Mouse (Mus musculus) heart, embryonic 11.5 days (tissue): ENCODE data around the gene Egr4. TPM values are rescaled to one million over a fixed set of nuclear protein-coding genes. Genes with fewer than 3 reads are reported as not detected.

Source experiments
- ATAC-seq: fragments of 200-750 bp; cut with Nextera tagmentation; replicated peaks from 2 replicates; pipeline ENCODE4 v1.8.0; 2017; ENCODE audit warnings: moderate library complexity; ENCODE audit not compliant: insufficient number of reproducible peaks, low FRiP score, low TSS enrichment
- H3K27ac ChIP-seq: fragments of 300-500 bp; sonication (generic); 2 replicates; pipeline ENCODE4 v1.5.1; 2014; ENCODE audit warnings: mild to moderate bottlenecking, low read depth, low read length
- H3K27me3 ChIP-seq: fragments of 300-500 bp; sonication (generic); 2 replicates; pipeline ENCODE4 v1.6.1; 2014; ENCODE audit warnings: mild to moderate bottlenecking, low read length, mixed read lengths; ENCODE audit not compliant: control insufficient read depth, insufficient read depth
- H3K36me3 ChIP-seq: fragments of 300-500 bp; sonication (generic); 2 replicates; pipeline ENCODE4 v1.6.1; 2014; ENCODE audit warnings: mild to moderate bottlenecking, low read length, moderate library complexity, mixed read lengths; ENCODE audit not compliant: control insufficient read depth, insufficient read depth
- H3K4me1 ChIP-seq: fragments of 300-500 bp; sonication (generic); 2 replicates; pipeline ENCODE4 v1.6.1; 2014; ENCODE audit warnings: low read length; ENCODE audit not compliant: control insufficient read depth, insufficient read depth
- H3K4me2 ChIP-seq: fragments of 300-500 bp; sonication (generic); 2 replicates; pipeline ENCODE4 v1.6.1; 2014; ENCODE audit warnings: mild to moderate bottlenecking, moderate library complexity
- H3K4me3 ChIP-seq: fragments of 300-500 bp; sonication (generic); 2 replicates; pipeline ENCODE4 v1.5.1; 2014; ENCODE audit warnings: low read depth, low read length
- H3K9ac ChIP-seq: fragments of 300-500 bp; sonication (generic); 2 replicates; pipeline ENCODE4 v1.6.1; 2014; ENCODE audit warnings: mild to moderate bottlenecking, low read depth, low read length, moderate library complexity
- H3K9me3 ChIP-seq: fragments of 300-500 bp; sonication (generic); replicated peaks from 2 replicates; pipeline ENCODE4 v1.6.1; 2016; ENCODE audit warnings: low read length; ENCODE audit not compliant: control insufficient read depth
- WGBS: fragments of 180-500 bp; shearing (Covaris S2); extraction: QIAGEN DNeasy Blood & Tissue Kit; methylation state at CpG from one replicate; pipeline ENCODE4 v1.1.7; 2014; ENCODE audit not compliant: insufficient replicate concordance; 5-methylcytosine and 5-hydroxymethylcytosine counted together
- polyA plus RNA-seq: library from polyadenylated mRNA; unstranded; fragments of >200 nt; fragmentation: Nextera tagmentation; extraction: Ambion mirVana; gene quantifications from 2 replicates; pipeline ENCODE4 v1.2.1, GENCODE M21; 2014

The Egr4 gene
- polyA plus RNA-seq, 1 experiment from 2014 or later, result not detected

- H3K9ac ChIP-seq, result peak overlapping the region; percentile 56; the same call in 1 of the 2 replicates
- peaks cover 58% of the 10 kb centered on the region for H3K27me3 ChIP-seq
- H3K27ac ChIP-seq, result no peak overlapping the region
- H3K36me3 ChIP-seq, result no peaks in the 10 kb centered on the region
- WGBS, result 2% methylated on average over 29 of the region's 37 CpGs
- peak overlapping the region; percentile 98 for H3K4me2 ChIP-seq
- no peaks in the 10 kb centered on the region for H3K9me3 ChIP-seq
- peak overlapping the region; percentile 73 for H3K4me3 ChIP-seq
- ATAC-seq, result peak; percentile 39
- peaks cover 5% of the 10 kb centered on the region; the same call in 1 of the 2 replicates for H3K4me1 ChIP-seq
Observed at GRCm38 (mm10) chr6:85502103-85502910, 11.1 kb downstream of the Egr4 start.

GRCm38 (mm10) chr6:85501571-85502102 lies 11.8 kb downstream of the Egr4 start:
- Histone ChIP-seq H3K9me3 (no peaks in the 10 kb centered on the region), H3K9ac (no peak overlapping the region), H3K4me2 (no peak overlapping the region), H3K27ac (no peak overlapping the region), H3K4me3 (no peak overlapping the region), H3K27me3 (peaks cover 58% of the 10 kb centered on the region), H3K36me3 (no peaks in the 10 kb centered on the region), H3K4me1 (peaks cover 5% of the 10 kb centered on the region; the same call in 1 of the 2 replicates)
- no peak for ATAC-seq
- WGBS, result 18% methylated on average over 6 of the region's 6 CpGs

- no peak for ATAC-seq
- no peaks in the 10 kb centered on the region for H3K9me3 ChIP-seq
- H3K4me3 ChIP-seq, result no peak overlapping the region
- 62% methylated on average over 1 of the region's 1 CpGs for WGBS
- no peak overlapping the region for H3K4me2 ChIP-seq
- peaks cover 5% of the 10 kb centered on the region; the same call in 1 of the 2 replicates for H3K4me1 ChIP-seq
- no peak overlapping the region for H3K9ac ChIP-seq
- peaks cover 53% of the 10 kb centered on the region for H3K27me3 ChIP-seq
- H3K27ac ChIP-seq, result no peak overlapping the region
- no peaks in the 10 kb centered on the region for H3K36me3 ChIP-seq
Observed at GRCm38 (mm10) chr6:85500416-85500815, 13.0 kb downstream of the Egr4 start.

DNA sequence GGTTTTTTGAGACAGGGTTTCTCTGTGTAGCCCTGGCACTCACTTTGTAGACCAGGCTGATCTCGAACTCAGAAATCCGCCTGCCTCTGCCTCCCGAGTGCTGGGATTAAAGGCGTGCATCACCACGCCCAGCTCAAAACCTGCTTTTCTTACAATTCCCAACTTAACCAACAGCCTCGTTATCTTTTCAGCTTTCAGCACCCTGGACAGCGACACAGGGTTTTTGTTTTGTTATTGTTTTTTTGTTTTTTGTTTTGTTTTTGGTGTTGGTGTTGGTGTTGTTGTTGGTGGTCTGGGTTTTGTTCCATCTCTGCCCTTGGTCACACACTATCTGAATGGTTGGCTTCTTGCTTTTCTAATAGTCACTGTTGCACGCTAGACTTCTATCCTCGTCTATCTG lies 15.2 kb downstream of the Egr4 start:
- H3K4me1 ChIP-seq, result peaks cover 5% of the 10 kb centered on the region; the same call in 1 of the 2 replicates
- no peak overlapping the region for H3K4me2 ChIP-seq
- no peak overlapping the region for H3K27ac ChIP-seq
- 51% methylated on average over 9 of the region's 9 CpGs for WGBS
- H3K4me3 ChIP-seq, result no peak overlapping the region
- peaks cover 32% of the 10 kb centered on the region for H3K27me3 ChIP-seq
- ATAC-seq, result no peak
- no peaks in the 10 kb centered on the region for H3K36me3 ChIP-seq
- H3K9ac ChIP-seq, result no peak overlapping the region
- H3K9me3 ChIP-seq, result no peaks in the 10 kb centered on the region

- no peak overlapping the region for H3K27ac ChIP-seq
- H3K9me3 ChIP-seq, result no peaks in the 10 kb centered on the region
- ATAC-seq, result no peak
- H3K4me3 ChIP-seq, result no peak overlapping the region
- no peak overlapping the region for H3K9ac ChIP-seq
- no peak overlapping the region for H3K4me2 ChIP-seq
- no peaks in the 10 kb centered on the region for H3K4me1 ChIP-seq
- peaks cover 20% of the 10 kb centered on the region for H3K27me3 ChIP-seq
- H3K36me3 ChIP-seq, result no peaks in the 10 kb centered on the region
Observed at GRCm38 (mm10) chr6:85496976-85497375, 16.4 kb downstream of the Egr4 start.

GRCm38 (mm10) chr6:85491606-85492005 lies 21.8 kb downstream of the Egr4 start:
- Histone ChIP-seq H3K4me1 (no peaks in the 10 kb centered on the region), H3K4me2 (no peak overlapping the region), H3K36me3 (no peaks in the 10 kb centered on the region), H3K27me3 (peaks cover 4% of the 10 kb centered on the region), H3K27ac (no peak overlapping the region), H3K9me3 (no peaks in the 10 kb centered on the region), H3K9ac (no peak overlapping the region), H3K4me3 (no peak overlapping the region)
- WGBS, result 82% methylated on average over 3 of the region's 3 CpGs
- no peak for ATAC-seq

DNA sequence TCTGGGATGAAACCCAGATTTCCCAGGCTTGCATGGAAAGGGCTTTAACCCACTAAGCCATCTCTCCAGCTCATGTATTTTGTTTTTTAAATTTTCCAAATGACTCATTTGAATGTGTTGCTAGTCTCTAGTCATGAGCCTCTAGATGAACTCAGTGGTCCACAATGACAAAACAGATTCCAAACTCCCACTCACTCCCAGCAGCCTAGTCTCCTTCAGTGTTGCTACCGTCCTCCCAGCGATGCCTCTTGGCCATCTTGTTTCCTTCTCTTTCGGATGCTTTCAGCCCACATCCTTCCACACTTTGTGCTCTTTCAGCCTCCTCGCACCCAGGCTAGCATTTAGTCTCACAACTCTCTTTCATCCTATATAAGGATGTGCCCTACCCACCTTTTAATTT lies 23.1 kb downstream of the Egr4 start:
- no peaks in the 10 kb centered on the region for H3K4me1 ChIP-seq
- H3K9me3 ChIP-seq, result no peaks in the 10 kb centered on the region
- peaks cover 18% of the 10 kb centered on the region for H3K27me3 ChIP-seq
- no peak overlapping the region for H3K4me3 ChIP-seq
- 83% methylated on average over 4 of the region's 4 CpGs for WGBS
- no peaks in the 10 kb centered on the region for H3K36me3 ChIP-seq
- H3K27ac ChIP-seq, result no peak overlapping the region
- no peak overlapping the region for H3K9ac ChIP-seq
- no peak overlapping the region for H3K4me2 ChIP-seq
- no peak for ATAC-seq

DNA sequence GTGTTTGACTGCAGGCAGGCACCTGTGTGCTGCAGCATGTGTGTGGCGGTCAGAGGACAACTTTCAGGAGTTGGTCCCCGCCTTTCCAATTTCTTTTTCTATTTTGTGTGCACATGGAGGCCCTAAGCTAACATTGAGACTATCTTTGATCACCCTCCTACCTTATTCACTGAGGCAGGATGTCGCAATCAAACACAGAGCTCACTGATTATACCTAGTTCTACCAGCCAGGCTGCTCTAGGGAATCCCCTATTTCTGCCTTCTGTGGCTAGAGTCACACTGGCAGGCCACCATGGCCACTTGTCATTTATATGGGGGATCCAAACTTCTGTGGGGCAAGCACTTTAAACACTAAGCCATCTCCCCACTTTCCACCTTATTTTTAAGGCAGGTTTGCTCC lies 23.7 kb downstream of the Egr4 start:
- Histone ChIP-seq H3K36me3 (no peaks in the 10 kb centered on the region), H3K27ac (no peak overlapping the region), H3K4me3 (no peak overlapping the region), H3K27me3 (peaks cover 23% of the 10 kb centered on the region), H3K9ac (no peak overlapping the region), H3K4me1 (no peaks in the 10 kb centered on the region), H3K9me3 (no peaks in the 10 kb centered on the region), H3K4me2 (no peak overlapping the region)
- ATAC-seq, result no peak
- WGBS, result 73% methylated on average over 3 of the region's 3 CpGs

DNA sequence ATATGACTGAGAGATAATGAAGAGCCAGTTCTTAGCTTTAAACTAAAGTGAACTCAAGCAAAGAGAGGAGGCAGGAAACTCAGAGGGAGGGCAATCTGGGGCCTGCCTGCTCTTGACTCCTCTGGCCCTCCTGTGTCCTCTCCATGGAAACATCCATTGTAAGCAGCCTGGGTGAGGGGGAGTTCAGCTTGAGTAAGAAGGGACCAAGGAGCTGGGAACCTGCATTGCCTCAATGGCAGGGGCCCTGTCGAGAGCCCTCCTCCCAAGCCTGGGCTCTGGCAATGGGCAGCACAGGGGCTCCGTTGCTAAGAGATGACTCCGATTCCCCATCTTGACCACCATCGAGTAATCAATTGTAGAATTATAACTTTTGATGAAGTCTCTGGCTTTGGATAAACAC lies 24.9 kb downstream of the Egr4 start:
- H3K4me1 ChIP-seq, result peaks cover 4% of the 10 kb centered on the region; the same call in 1 of the 2 replicates
- H3K4me3 ChIP-seq, result no peak overlapping the region
- no peak for ATAC-seq
- H3K9me3 ChIP-seq, result no peaks in the 10 kb centered on the region
- no peak overlapping the region for H3K9ac ChIP-seq
- no peaks in the 10 kb centered on the region for H3K36me3 ChIP-seq
- H3K4me2 ChIP-seq, result no peak overlapping the region
- no peak overlapping the region for H3K27ac ChIP-seq
- 83% methylated on average over 4 of the region's 4 CpGs for WGBS
- peaks cover 35% of the 10 kb centered on the region for H3K27me3 ChIP-seq
